Mouse (Mus musculus) hindbrain, embryonic 11.5 days (tissue): ENCODE data around the gene Rab22a. TPM values are rescaled to one million over a fixed set of nuclear protein-coding genes. Genes with fewer than 3 reads are reported as not detected.

Experiments
- ATAC-seq: fragments of 200-750 bp; cut with Nextera tagmentation; 2 replicates; pipeline ENCODE4 v1.8.0; 2017; ENCODE audit warnings: mild to moderate bottlenecking, moderate TSS enrichment, moderate library complexity; ENCODE audit not compliant: low FRiP score
- DNase-seq: peaks from one replicate; pipeline ENCODE4 v3.0.0-alpha.2; 2015; ENCODE audit warnings: low spot score
- H3K27ac ChIP-seq: fragments of 300-500 bp; sonication (generic); 2 replicates; pipeline ENCODE4 v1.5.1; 2014; ENCODE audit warnings: mild to moderate bottlenecking, low read depth, low read length
- H3K27me3 ChIP-seq: fragments of 300-500 bp; sonication (generic); 2 replicates; pipeline ENCODE4 v1.6.1; 2014; ENCODE audit warnings: mild to moderate bottlenecking, low read length, moderate library complexity, mixed read lengths; ENCODE audit not compliant: control insufficient read depth, insufficient read depth
- H3K36me3 ChIP-seq: fragments of 300-500 bp; sonication (generic); 2 replicates; pipeline ENCODE4 v1.6.1; 2014; ENCODE audit warnings: mild to moderate bottlenecking, low read length, moderate library complexity, mixed read lengths; ENCODE audit not compliant: control insufficient read depth, insufficient read depth
- H3K4me1 ChIP-seq: fragments of 300-500 bp; sonication (generic); replicated peaks from 2 replicates; pipeline ENCODE4 v1.6.1; 2014; ENCODE audit warnings: low read length, mixed read lengths; ENCODE audit not compliant: control insufficient read depth, insufficient read depth
- H3K4me2 ChIP-seq: fragments of 300-500 bp; sonication (generic); replicated peaks from 2 replicates; pipeline ENCODE4 v1.6.1; 2014; ENCODE audit warnings: mild to moderate bottlenecking, low read depth, low read length
- H3K4me3 ChIP-seq: fragments of 300-500 bp; sonication (generic); 2 replicates; pipeline ENCODE4 v1.5.1; 2014; ENCODE audit warnings: low read depth, low read length
- H3K9ac ChIP-seq: fragments of 300-500 bp; sonication (generic); 2 replicates; pipeline ENCODE4 v1.6.1; 2014; ENCODE audit warnings: low read depth, low read length
- H3K9me3 ChIP-seq: fragments of 300-500 bp; sonication (generic); 2 replicates; pipeline ENCODE4 v1.6.1; 2016; ENCODE audit warnings: low read length; ENCODE audit not compliant: control insufficient read depth
- WGBS: fragments of 180-500 bp; shearing (Covaris S2); extraction: QIAGEN DNeasy Blood & Tissue Kit; methylation state at CpG from one replicate; pipeline ENCODE4 v1.1.7; 2014; 5-methylcytosine and 5-hydroxymethylcytosine counted together
- polyA plus RNA-seq: library from polyadenylated mRNA; unstranded; fragments of >200 nt; fragmentation: Nextera tagmentation; extraction: Ambion mirVana; gene quantifications from 2 replicates; pipeline ENCODE4 v1.2.1, GENCODE M21; 2014

Gene Rab22a
- polyA plus RNA-seq, 1 experiment from 2014 or later = 44.6 TPM

GRCm38 (mm10) chr2:173679217-173679616, 19.7 kb downstream of the Rab22a start:
- no peaks in the 10 kb centered on the region for H3K9me3 ChIP-seq
- no peaks in the 10 kb centered on the region for H3K4me1 ChIP-seq
- ATAC-seq (no peak), DNase-seq (no peak)
- H3K4me2 ChIP-seq = no peak overlapping the region
- WGBS = 75% methylated on average over 3 of the region's 3 CpGs
- H3K27me3 ChIP-seq = no peaks in the 10 kb centered on the region
- H3K27ac ChIP-seq = no peak overlapping the region
- H3K36me3 ChIP-seq = no peaks in the 10 kb centered on the region
- no peak overlapping the region for H3K9ac ChIP-seq
- H3K4me3 ChIP-seq = no peak overlapping the region

- ATAC-seq = no peak
- Histone ChIP-seq H3K27ac (no peak overlapping the region), H3K4me3 (no peak overlapping the region), H3K36me3 (no peaks in the 10 kb centered on the region), H3K27me3 (no peaks in the 10 kb centered on the region), H3K4me1 (no peaks in the 10 kb centered on the region), H3K9ac (no peak overlapping the region), H3K9me3 (no peaks in the 10 kb centered on the region), H3K4me2 (no peak overlapping the region)
- WGBS = 55% methylated on average over 1 of the region's 1 CpGs
- no peak for DNase-seq
Measured at GRCm38 (mm10) chr2:173680153-173680552, 20.6 kb downstream of the Rab22a start.

GRCm38 (mm10) chr2:173682773-173683172, 23.2 kb downstream of the Rab22a start:
- no peaks in the 10 kb centered on the region for H3K4me1 ChIP-seq
- ATAC-seq (no peak), DNase-seq (no peak)
- no peak overlapping the region for H3K4me3 ChIP-seq
- no peaks in the 10 kb centered on the region for H3K27me3 ChIP-seq
- 53% methylated on average over 10 of the region's 10 CpGs for WGBS
- no peaks in the 10 kb centered on the region for H3K9me3 ChIP-seq
- H3K9ac ChIP-seq = no peak overlapping the region
- no peaks in the 10 kb centered on the region for H3K36me3 ChIP-seq
- no peak overlapping the region for H3K27ac ChIP-seq
- H3K4me2 ChIP-seq = no peak overlapping the region

- H3K9ac ChIP-seq = no peak overlapping the region
- no peaks in the 10 kb centered on the region for H3K27me3 ChIP-seq
- DNase-seq (no peak), ATAC-seq (no peak)
- no peak overlapping the region for H3K4me3 ChIP-seq
- no peaks in the 10 kb centered on the region for H3K36me3 ChIP-seq
- H3K4me1 ChIP-seq = no peaks in the 10 kb centered on the region
- H3K4me2 ChIP-seq = no peak overlapping the region
- 94% methylated on average over 3 of the region's 3 CpGs for WGBS
- no peak overlapping the region for H3K27ac ChIP-seq
- H3K9me3 ChIP-seq = no peaks in the 10 kb centered on the region
Measured at GRCm38 (mm10) chr2:173685781-173686361, 26.3 kb downstream of the Rab22a start.

- H3K9me3 ChIP-seq = no peaks in the 10 kb centered on the region
- no peaks in the 10 kb centered on the region for H3K27me3 ChIP-seq
- no peak for DNase-seq
- WGBS = 82% methylated on average over 5 of the region's 5 CpGs
- no peak overlapping the region for H3K27ac ChIP-seq
- H3K4me2 ChIP-seq = no peak overlapping the region
- H3K4me1 ChIP-seq = no peaks in the 10 kb centered on the region
- no peak overlapping the region for H3K9ac ChIP-seq
- no peak for ATAC-seq
- H3K4me3 ChIP-seq = no peak overlapping the region
- no peaks in the 10 kb centered on the region for H3K36me3 ChIP-seq
Measured at GRCm38 (mm10) chr2:173687363-173687762, 27.8 kb downstream of the Rab22a start.

GRCm38 (mm10) chr2:173689835-173690234, 30.3 kb downstream of the Rab22a start:
- DNase-seq = no peak
- H3K9ac ChIP-seq = no peak overlapping the region
- H3K9me3 ChIP-seq = no peaks in the 10 kb centered on the region
- no peak overlapping the region for H3K4me3 ChIP-seq
- H3K36me3 ChIP-seq = no peaks in the 10 kb centered on the region
- no peak for ATAC-seq
- H3K27me3 ChIP-seq = no peaks in the 10 kb centered on the region
- no peak overlapping the region for H3K27ac ChIP-seq
- no peak overlapping the region for H3K4me2 ChIP-seq
- H3K4me1 ChIP-seq = no peaks in the 10 kb centered on the region

GRCm38 (mm10) chr2:173691748-173692147, 32.2 kb downstream of the Rab22a start:
- H3K9ac ChIP-seq = no peak overlapping the region
- H3K27me3 ChIP-seq = no peaks in the 10 kb centered on the region
- no peaks in the 10 kb centered on the region for H3K9me3 ChIP-seq
- 95% methylated on average over 6 of the region's 6 CpGs for WGBS
- ATAC-seq = no peak
- H3K36me3 ChIP-seq = no peaks in the 10 kb centered on the region; the same call in 1 of the 2 replicates
- H3K4me1 ChIP-seq = no peaks in the 10 kb centered on the region
- no peak overlapping the region for H3K4me2 ChIP-seq
- H3K4me3 ChIP-seq = no peak overlapping the region
- no peak overlapping the region for H3K27ac ChIP-seq
- no peak for DNase-seq

GRCm38 (mm10) chr2:173692693-173693092, 33.1 kb downstream of the Rab22a start:
- Histone ChIP-seq H3K4me2 (no peak overlapping the region), H3K4me3 (no peak overlapping the region), H3K27ac (no peak overlapping the region), H3K9me3 (no peaks in the 10 kb centered on the region), H3K4me1 (no peaks in the 10 kb centered on the region), H3K36me3 (no peaks in the 10 kb centered on the region; the same call in 1 of the 2 replicates), H3K27me3 (no peaks in the 10 kb centered on the region), H3K9ac (no peak overlapping the region)
- DNase-seq (no peak), ATAC-seq (no peak)
- WGBS = 93% methylated on average over 2 of the region's 2 CpGs

- H3K27me3 ChIP-seq = no peaks in the 10 kb centered on the region
- no peaks in the 10 kb centered on the region; the same call in none of the 2 replicates for H3K36me3 ChIP-seq
- no peak for ATAC-seq
- H3K4me2 ChIP-seq = no peak overlapping the region
- H3K4me3 ChIP-seq = no peak overlapping the region
- H3K9ac ChIP-seq = no peak overlapping the region
- no peak for DNase-seq
- no peak overlapping the region for H3K27ac ChIP-seq
- H3K4me1 ChIP-seq = no peaks in the 10 kb centered on the region
- WGBS = 88% methylated on average over 3 of the region's 3 CpGs
- H3K9me3 ChIP-seq = no peaks in the 10 kb centered on the region
Measured at GRCm38 (mm10) chr2:173698850-173699249, 39.3 kb downstream of the Rab22a start.
